Mouse (Mus musculus) lung, postnatal 10 days (tissue): ENCODE data around the gene Sod1.

ENCODE experiments used
- DNase-seq: peaks from one replicate; pipeline ENCODE4 v3.0.0; 2021

Sod1 gene

GRCm38 (mm10) chr16:90260097-90260496 is 39.5 kb downstream of the Sod1 start:
- DNase-seq, result no peak

- no peak for DNase-seq
These were observed 41.2 kb downstream of the Sod1 start for GRCm38 (mm10) chr16:90261791-90262190.

GRCm38 (mm10) chr16:90264021-90264420 is 43.5 kb downstream of the Sod1 start:
- no peak for DNase-seq

- DNase-seq, result no peak
These were observed 44.6 kb downstream of the Sod1 start for GRCm38 (mm10) chr16:90265106-90265505.

GRCm38 (mm10) chr16:90266581-90266980 is 46.0 kb downstream of the Sod1 start:
- DNase-seq, result peak; percentile 7

- no peak for DNase-seq
These were observed 55.0 kb downstream of the Sod1 start for GRCm38 (mm10) chr16:90275521-90275920.
